Mouse (Mus musculus): ENCODE measurements at regions not wholly inside any gene's neighbourhood (a gene's known extent, or its start where the extent isn't known, plus 50 kb on each side); places are given as distances from the start of the nearest gene placed in this dataset.
A peak's percentile ranks its signal among the peaks of the same experiment; 100 is the strongest.

DNA sequence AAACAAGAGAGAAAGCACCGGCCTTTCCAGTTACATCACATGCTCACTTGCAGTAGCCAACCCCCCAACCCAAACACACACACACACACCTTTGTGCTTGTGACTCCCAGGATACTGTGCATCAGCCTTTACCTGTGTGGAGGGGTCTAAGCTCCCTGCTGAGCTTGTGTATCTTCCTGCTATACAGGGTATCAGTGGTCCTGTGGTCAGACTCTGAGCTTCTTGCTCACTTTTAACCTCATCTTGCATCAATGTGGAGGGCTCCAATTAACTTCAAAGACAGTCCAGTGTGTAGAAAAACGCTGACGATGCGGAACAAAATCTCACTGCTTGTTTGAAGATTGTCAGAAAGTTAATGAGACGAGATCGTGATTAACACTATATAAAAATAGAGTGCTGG, 71.4 kb upstream of the Gypa start:
- no peak for ATAC-seq (replicated peaks; ENCODE audit: poor library complexity)

DNA sequence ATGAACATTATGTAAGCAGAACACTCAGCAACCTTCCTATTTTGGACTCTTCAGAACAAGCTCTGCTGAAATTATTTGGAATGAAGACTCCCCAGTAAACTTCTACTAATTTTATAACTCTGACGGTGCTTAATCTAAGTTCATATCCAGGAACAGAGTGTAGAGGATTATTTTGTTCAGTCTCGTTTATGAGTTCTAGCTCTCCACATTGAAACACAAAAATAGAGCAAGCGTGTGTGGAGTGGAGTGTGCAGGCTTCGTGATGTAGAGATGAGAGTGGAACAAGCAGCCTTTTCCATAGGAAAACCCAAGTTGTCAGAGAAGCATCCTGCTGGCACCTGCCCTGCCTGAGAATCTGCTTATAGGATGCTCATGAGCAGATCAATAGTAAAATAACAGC, 77.5 kb upstream of the Gypa start:
- ATAC-seq (replicated peaks; ENCODE audit: poor library complexity), result no peak

DNA sequence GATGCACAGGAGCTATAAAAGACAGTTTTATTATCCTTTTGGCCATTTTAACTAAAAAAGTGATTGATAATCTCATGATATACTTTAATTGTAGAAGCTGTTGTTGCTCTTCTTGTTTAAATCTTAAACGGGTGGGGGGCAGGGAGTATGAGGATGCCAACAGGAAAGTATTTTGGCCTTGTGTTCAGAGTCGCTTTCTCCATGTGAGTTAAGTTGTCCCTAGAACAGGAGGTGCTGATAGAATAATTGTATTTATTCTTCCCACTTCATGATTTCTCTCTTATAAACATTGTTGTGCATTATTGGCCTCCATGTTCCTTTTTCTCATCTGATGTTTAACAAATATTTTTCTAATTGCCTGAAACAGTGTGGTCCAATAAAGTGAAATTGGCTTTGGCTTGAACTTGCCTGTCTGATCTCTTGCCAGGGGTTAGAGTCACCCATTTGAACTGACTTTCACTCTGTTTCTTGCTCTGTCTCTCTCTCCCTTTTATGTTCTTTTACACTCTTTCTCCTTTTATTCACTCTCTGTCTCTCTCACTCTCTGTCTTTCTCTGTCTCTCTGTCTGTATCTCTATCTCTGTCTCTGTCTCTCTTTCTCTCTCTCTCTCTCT, 93.9 kb upstream of the Gypa start:
- no peak for ATAC-seq (replicated peaks; ENCODE audit: poor library complexity)

DNA sequence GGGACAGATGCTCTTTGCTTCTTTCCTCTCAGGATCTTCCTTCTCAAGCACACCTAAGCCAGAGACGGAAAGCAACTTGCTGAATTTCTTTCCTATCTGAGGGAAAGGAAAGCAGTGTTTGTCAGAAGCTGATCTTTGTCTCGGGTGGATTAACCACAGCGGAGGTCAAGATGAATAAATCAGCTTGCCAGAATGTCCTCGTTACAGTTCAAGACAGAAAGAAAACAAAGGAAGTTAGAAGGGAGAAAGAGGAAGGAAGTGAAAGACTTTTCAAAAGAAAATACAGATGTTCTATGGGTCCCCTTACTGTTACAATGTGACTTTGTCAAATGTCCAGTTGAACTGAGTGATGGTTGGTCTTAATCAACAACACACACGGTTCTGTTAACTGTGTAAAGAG, 98.6 kb upstream of the Gypa start:
- ATAC-seq (replicated peaks; ENCODE audit: poor library complexity), result peak; percentile 40; the same call in 1 of the 2 replicates

DNA sequence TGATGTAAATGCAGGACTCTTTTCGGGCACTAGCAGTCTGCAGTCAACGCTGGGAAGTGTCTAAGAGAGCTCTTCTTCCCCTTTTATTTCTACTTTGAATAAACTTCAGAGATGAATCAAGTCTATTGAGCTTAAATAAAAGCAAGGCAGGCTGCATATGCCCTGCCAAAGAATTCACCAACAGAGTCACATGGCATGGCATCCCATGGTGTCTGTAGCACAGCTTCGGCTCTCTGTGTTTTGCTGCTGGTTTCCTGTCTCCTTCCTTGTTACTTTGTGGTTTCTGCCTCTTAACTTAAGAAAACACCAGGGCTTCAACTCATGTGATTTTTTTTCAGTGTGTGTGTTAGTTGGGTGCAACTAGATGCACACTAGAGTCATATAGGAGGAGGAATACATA, 100.5 kb upstream of the Gypa start:
- ATAC-seq (replicated peaks; ENCODE audit: poor library complexity), result peak; percentile 57

DNA sequence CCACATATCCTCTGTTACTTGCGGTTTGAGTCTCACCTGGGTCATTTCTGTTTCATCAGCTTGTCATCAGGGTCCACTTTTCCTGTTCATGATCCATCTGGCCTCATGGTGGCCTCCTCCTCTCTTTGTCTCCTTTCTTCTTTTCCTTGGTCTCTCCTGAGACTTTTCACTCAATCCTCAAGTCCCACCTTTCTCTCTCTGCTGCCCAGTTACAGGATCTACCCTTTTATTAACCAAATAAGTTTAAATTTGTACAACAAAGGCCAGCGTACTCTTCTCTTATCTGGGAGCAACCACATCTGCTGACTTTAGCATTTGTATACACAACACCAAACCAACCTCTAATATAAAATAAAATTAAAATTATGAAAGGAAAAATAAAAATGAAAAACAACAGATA, 124.4 kb upstream of the Gypa start:
- ATAC-seq (replicated peaks; ENCODE audit: poor library complexity), result no peak

DNA sequence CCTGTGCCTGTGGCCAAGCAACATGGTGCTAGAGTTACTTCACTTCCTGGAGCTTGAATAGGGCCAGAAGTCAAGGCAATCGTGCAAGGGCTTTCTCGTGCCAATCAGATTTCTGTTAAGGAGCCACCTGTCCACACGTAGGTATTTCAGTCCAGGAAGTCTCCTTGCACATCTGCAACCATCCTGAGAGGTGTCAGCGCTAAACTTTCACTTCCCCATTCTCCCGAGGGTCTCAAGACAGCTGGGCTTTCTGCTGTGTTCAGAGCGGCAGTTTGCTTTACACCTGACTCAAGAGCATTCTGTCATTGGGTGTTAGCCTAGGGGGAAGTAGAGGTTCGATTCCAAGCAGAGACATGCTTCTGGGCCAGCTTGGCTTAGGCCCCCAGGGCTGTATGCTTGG, 129.5 kb upstream of the Gypa start:
- ATAC-seq (replicated peaks; ENCODE audit: poor library complexity), result peak; percentile 88

DNA sequence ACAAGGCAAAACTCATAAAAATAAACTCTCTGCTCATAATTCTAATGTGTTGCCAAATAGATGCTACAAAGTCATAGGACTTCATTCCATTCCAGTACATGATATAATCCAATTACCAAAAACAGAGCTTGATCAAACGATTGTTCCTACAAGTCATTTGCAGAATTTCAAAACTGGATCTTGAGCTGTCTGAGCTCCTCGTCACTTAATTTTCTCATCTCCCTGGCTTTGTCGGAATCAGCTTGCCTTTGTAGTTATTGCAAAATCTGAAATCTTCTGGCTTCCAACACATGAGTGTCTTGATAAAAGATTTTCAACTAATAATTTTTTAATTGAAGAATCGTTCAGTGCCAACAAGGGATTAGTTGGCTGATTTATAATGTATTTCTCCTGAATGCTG, 150.3 kb upstream of the Gypa start:
- ATAC-seq (replicated peaks; ENCODE audit: poor library complexity), result no peak

DNA sequence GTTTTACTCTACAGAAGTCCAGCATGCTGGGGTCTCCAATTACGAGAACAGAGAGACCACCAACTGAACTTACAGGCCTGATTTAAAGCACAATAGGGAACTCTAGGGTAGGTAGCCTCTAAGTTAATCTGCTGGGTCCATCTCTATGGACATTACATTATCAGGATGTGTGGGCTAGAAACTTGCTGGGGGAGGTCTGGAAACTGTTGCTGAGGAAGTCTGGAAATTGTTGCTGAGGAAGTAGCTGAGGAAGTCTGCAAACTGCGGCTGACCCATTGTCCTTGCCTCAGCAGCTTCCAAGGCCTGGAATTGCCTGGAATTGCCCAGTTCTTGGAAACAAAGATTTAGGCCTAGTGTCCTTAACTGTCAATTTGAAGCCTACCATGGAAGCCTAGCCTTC, 155.7 kb upstream of the Gypa start:
- 0 out of 2 replicates have a peak, but pooled peaks have one; percentile 42 for ATAC-seq (replicated peaks; ENCODE audit: poor library complexity)

DNA sequence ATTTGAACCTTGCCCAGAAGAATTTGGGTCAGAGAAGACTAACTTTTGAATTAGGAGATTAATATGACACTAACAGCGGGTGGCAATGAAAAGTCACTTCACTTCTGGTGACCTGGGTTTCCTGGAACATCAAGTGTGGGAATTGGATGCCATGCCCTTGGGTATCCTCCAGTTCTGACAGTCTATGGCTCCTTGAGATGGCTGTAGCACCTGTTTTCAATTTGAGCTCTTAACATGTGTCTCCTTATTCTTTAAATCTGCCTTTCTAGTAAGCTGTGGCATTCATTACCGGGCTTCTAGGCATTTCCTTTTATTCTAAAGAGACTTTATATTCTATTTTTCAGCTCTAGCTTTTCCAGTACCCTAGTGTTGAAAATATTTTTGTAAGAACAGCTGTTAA, 164.9 kb upstream of the Gypa start:
- no peak for ATAC-seq (replicated peaks; ENCODE audit: poor library complexity)

DNA sequence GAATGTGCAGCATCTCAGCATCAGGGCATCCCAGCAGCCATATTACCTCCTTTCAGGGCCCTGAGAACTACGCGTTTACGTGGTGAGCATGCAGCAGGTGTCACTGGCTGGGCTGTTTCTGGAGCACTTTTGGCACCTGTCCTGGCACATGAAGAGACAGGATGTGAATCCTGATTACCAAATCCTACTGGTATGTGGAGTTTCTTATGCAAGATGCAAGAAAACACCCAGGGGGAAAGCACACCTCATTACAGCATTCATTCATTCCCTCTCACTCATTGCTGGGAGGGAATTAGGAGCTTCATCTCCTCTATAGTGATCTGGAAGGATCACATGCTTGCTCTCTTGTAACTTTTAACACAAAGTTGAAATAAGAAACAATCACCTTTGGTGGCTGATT, 167.7 kb upstream of the Gypa start:
- no peak; the same call in 1 of the 2 replicates for ATAC-seq (replicated peaks; ENCODE audit: poor library complexity)

DNA sequence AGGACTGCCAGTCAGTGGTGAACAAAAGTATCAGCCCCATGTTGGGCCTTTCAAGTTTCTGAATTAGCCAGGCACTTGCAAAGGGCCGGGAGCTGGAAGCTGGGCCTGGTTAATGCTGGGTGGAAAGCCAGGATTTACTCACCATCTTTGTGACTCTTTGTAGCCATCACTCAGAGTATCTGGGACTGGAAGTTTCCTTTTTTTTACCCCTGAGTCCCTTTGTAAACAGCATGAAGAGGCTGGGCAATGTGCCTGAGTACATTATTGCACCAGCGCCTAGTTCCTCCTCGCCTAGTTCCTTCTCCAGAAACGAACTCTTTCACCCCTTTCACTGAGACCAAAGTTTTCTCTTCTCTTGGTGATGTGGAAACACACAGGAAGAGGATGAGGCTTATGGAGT, 168.4 kb upstream of the Gypa start:
- peak; percentile 97 for ATAC-seq (replicated peaks; ENCODE audit: poor library complexity)

DNA sequence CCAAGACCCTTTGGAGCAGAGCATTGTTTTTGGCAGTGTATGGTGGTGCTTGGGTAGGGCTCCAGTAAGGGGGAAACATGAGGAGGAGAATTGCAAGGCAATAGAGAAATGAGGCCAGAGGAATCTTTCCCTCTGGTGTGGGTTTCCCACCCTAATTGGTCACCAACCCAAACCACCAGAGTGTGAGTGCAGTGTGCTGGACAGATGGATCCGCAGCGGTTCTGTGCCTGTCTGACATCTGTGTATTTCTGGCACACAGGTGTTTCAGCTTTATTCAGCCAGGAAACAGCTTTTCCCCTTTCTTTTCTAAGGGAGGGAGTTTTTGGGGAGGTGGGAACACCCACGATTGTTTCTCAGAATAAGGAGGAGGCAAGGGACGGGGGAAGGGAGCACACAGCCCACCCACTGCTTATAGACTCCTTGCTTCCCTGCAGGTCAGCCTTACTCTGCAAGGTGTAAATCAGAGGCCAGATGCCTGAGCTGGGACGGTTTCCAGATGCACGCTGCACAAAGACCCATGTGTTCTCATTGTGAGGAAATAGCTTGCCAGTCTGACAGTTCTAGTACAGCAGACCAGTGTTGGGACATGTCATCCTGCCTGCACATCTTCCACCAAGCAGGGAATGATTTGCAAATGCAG, 175.2 kb upstream of the Gypa start:
- ATAC-seq (replicated peaks; ENCODE audit: poor library complexity), result 0 out of 2 replicates have a peak, but pooled peaks have one; percentile 3

DNA sequence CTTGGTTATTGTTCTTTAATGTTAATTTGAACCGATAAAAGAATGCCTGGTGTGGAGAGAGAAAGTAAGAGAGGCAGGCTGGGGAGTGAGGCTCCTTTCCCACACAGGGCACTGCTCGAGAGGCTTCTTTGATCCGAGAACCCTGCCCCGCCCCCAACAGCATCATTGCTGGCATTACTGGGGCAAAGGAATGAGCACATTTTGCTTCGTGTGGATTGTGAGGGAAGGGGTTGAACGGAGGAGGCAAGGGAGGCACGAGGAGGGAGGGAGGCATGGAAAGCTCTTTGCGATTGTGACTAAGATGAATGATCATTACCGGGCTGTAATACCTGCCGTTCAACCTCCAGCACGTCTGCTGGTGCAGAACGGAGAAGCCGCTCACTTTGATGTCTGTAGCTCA, 178.2 kb upstream of the Gypa start:
- peak; percentile 12 for ATAC-seq (replicated peaks; ENCODE audit: poor library complexity)

DNA sequence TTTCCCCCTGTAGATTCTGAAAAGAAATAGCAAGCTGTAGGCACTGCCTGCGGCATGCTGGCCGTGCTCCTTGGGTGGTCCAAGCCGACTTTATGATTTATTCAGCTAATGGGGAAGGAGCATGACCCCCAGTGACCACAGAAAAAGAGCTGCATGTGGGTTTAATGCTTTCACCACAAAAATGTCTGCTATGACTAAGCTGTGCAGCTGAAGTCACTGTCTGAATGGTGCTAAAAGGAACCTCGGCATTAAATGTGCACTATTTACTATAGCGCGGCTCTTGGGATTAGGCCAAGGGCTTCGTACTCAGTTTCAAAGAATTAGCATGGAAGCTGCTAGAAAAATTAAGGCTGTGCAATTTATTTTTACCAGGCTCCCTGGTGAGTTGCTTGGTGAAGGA, 178.8 kb upstream of the Gypa start:
- ATAC-seq (replicated peaks; ENCODE audit: poor library complexity), result peak; percentile 68

DNA sequence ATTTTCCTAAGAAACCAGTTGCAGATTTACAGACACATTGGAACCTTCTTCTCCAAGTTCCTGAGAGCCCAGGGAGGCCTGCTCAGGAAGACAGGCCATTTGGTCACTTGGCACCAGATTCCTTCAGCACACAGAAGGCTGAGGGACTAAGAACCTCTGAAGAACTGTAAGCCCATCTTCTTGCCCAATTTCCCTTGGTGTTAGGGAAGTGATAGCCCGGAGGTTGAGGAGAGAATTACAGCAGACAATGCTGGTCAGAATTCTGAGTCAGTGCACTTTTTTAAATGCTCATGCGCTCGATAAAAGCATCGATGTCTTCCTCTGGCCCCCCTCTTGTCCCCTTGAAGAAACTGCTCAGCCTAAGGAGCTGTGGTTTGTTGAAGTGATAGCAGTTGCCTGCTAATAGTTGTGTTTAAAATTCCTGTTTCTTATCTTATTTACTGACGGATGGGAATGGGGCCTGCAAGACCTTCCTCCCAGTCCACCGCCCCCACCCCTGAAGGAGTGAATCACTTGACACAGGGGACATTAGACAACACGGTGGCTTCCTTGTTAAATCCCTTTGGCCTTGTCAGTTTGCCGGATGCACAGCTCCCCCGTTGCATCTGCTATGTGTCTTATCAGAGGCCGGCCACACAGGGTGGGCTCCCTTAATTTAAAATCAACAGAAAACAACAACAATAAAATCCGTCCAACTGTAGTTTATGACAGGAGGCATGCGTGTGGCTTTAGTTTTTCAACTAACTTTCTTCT, 179.5 kb upstream of the Gypa start:
- peak; percentile 70 for ATAC-seq (replicated peaks; ENCODE audit: poor library complexity)

DNA sequence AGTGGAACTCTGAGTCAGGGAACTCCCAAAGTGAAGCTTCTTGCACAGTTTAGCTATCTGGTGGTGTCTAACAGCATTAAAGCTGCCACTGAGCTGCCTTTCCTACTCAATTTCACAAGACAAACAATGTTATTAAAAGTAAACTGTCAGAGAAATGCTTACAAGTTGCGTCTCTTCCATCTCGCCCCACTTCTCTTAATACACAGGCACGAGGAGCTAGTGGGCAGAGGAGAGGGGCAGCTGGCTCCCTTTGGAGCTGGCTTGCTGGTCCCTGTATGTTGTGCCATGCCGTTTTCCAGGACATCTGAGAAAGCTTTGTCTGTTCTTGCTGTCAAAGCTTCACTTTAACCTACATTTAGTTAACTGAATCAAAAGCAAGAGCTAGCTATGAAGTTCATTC, 185.8 kb upstream of the Gypa start:
- ATAC-seq (replicated peaks; ENCODE audit: poor library complexity), result no peak

DNA sequence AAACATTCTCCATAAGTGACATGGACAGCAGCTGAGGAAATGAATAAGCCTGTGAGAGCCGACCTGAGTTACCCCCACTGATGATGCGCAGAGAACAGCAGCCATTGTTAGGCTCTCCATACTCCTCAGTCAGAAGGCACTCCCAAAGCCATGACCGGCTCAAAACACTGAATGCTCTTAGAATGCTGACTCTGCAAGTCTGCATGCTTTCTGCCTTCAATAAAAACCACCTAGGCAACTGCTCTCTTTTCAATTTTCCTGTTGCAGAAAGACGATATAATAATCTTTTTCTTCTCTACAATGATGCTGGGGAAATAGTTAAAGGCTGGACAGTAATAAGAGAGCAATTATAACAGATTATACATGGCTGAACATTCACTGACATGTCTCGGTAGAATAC, 195.0 kb upstream of the Gypa start:
- ATAC-seq (replicated peaks; ENCODE audit: poor library complexity), result no peak

DNA sequence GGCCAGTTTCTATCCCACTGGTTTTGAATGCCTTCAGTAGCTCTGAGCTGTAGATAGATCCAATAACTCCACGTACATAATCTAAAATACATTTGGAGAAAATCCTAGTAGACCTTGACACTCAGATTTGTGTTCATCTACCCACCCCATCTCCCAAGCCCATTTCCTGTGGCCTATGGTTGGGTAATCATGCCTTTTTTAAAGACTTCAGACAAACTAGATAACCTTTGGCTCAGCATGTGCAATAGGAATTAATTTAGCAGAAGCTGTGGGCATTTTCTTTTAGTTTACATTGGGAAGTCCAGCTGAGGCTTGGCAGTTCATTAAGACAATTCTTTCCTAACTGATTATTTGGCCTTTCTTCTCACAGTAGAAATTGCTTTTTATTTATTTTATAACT, 203.3 kb upstream of the Gypa start:
- peak; percentile 87 for ATAC-seq (replicated peaks; ENCODE audit: poor library complexity)

DNA sequence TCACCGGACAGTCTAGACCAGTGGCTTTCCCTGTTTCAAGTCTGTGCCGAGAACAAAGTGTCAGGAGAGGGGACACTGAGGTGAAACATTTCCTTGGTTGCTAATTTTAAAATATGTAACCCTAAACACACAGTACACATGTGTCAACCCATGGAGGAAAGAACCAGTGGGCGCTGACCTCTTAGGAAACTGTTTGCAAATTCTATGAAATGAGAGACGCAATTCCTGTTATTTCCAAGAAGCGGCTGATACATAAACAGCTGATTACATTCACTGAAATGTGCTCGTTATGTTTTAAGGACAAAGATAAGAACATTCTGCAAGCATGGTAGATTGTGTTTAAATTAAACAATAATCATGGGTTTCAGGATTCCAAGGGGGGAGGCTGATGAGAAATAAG, 204.3 kb upstream of the Gypa start:
- ATAC-seq (replicated peaks; ENCODE audit: poor library complexity), result no peak

DNA sequence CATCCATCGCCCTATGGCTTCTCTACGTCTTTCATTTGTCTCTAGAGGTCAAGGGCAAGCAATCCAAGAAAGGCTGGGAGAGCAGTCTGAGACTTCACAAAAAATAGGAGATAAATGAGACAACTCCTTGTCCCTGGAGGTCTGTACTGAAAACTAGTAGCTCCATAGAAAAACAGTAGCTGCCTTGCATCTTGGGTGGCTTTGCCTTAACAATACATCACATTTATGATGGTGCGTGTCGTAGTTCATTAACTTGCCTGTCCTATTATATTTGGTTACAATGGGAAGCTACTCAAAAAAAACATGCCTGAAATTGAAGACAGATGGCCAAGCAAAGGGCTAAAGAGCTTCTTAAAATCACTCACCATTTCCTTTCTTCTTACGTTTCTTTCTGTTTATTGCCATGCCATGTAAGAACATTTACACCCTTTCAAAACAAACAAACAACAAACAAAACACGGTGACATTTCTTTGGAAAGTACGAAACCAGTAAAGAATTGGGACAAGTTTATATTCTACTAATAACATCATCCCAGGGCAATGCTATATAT, 211.2 kb upstream of the Hhip start:
- no peak for ATAC-seq (replicated peaks; ENCODE audit: poor library complexity)

DNA sequence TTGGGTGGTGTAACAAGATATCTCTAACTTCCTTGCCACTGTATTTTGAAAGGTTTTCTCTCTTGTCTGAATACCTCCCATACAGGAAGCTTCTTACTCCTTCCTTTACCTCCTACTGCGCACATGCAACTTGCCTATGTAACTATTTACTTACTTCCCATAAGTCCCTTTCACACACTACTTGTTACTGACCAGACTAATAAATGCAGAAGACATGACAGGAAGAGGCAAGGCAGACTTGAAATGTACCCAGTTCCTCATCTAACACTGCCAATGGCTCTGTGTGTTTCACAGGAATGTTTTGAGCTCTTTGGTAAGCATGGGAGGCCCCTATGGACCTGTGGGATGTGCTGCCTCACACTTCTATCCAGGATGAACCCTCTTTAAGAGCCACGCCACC, 207.1 kb upstream of the Hhip start:
- ATAC-seq (replicated peaks; ENCODE audit: poor library complexity), result peak; percentile 85

All from megakaryocyte progenitor cell, adult 5-6 weeks (primary cell).